Mouse (Mus musculus) lung, embryonic 16.5 days (tissue): ENCODE measurements around the gene Tmem30b. TPM values are rescaled to one million over a fixed set of nuclear protein-coding genes. Genes with fewer than 3 reads are reported as not detected.

ENCODE experiments used
- ATAC-seq: fragments of 200-750 bp; cut with Nextera tagmentation; 2 replicates; pipeline ENCODE4 v1.8.0; 2017; ENCODE audit warnings: low read depth, mild to moderate bottlenecking, moderate library complexity
- H3K27ac ChIP-seq: fragments of 300-500 bp; sonication (generic); 2 replicates; pipeline ENCODE4 v1.5.1; 2014; ENCODE audit warnings: mild to moderate bottlenecking, control low read depth, low read length
- H3K27me3 ChIP-seq: fragments of 300-500 bp; sonication (generic); 2 replicates; pipeline ENCODE4 v1.6.1; 2014; ENCODE audit warnings: low read depth, low read length, mixed read lengths; ENCODE audit not compliant: control insufficient read depth, insufficient read depth
- H3K36me3 ChIP-seq: fragments of 300-500 bp; sonication (generic); 2 replicates; pipeline ENCODE4 v1.6.1; 2014; ENCODE audit warnings: low read length; ENCODE audit not compliant: control insufficient read depth, insufficient read depth
- H3K4me1 ChIP-seq: fragments of 300-500 bp; sonication (generic); replicated peaks from 2 replicates; pipeline ENCODE4 v1.6.1; 2014; ENCODE audit warnings: low read length, mixed read lengths; ENCODE audit not compliant: control insufficient read depth, insufficient read depth
- H3K4me2 ChIP-seq: fragments of 300-500 bp; sonication (generic); 2 replicates; pipeline ENCODE4 v1.6.1; 2014; ENCODE audit warnings: low read depth, low read length, control low read depth
- H3K4me3 ChIP-seq: fragments of 300-500 bp; sonication (generic); 2 replicates; pipeline ENCODE4 v1.5.1; 2014; ENCODE audit warnings: mild to moderate bottlenecking, low read length, control low read depth
- H3K9ac ChIP-seq: fragments of 300-500 bp; sonication (generic); 2 replicates; pipeline ENCODE4 v1.6.1; 2014; ENCODE audit warnings: low read length, control low read depth
- H3K9me3 ChIP-seq: fragments of 300-500 bp; sonication (generic); 2 replicates; pipeline ENCODE4 v1.6.1; 2016; ENCODE audit warnings: low read length; ENCODE audit not compliant: control insufficient read depth
- WGBS: fragments of 180-500 bp; shearing (Covaris S2); extraction: QIAGEN DNeasy Blood & Tissue Kit; methylation state at CpG from one replicate; pipeline ENCODE4 v1.1.7; 2014; 5-methylcytosine and 5-hydroxymethylcytosine counted together
- polyA plus RNA-seq: library from polyadenylated mRNA; unstranded; fragments of >200 nt; fragmentation: Nextera tagmentation; extraction: Ambion mirVana; gene quantifications from 2 replicates; pipeline ENCODE4 v1.2.1, GENCODE M21; 2015

Gene Tmem30b
- polyA plus RNA-seq, 1 experiment from 2014 or later = 10.1 TPM

GRCm38 (mm10) chr12:73585241-73585801 lies 39.1 kb upstream of the Tmem30b start:
- H3K27me3 ChIP-seq = peaks cover 9% of the 10 kb centered on the region
- peak; percentile 21; the same call in 1 of the 2 replicates for ATAC-seq
- peak overlapping the region; percentile 94 for H3K4me2 ChIP-seq
- H3K9ac ChIP-seq = peak overlapping the region; percentile 95
- H3K4me3 ChIP-seq = peak overlapping the region; percentile 86
- peak overlapping the region; percentile 92 for H3K27ac ChIP-seq
- H3K4me1 ChIP-seq = peaks cover 7% of the 10 kb centered on the region; the same call in 1 of the 2 replicates
- no peaks in the 10 kb centered on the region for H3K9me3 ChIP-seq
- H3K36me3 ChIP-seq = no peaks in the 10 kb centered on the region
- under 1% methylated on average over 33 of the region's 33 CpGs for WGBS

DNA sequence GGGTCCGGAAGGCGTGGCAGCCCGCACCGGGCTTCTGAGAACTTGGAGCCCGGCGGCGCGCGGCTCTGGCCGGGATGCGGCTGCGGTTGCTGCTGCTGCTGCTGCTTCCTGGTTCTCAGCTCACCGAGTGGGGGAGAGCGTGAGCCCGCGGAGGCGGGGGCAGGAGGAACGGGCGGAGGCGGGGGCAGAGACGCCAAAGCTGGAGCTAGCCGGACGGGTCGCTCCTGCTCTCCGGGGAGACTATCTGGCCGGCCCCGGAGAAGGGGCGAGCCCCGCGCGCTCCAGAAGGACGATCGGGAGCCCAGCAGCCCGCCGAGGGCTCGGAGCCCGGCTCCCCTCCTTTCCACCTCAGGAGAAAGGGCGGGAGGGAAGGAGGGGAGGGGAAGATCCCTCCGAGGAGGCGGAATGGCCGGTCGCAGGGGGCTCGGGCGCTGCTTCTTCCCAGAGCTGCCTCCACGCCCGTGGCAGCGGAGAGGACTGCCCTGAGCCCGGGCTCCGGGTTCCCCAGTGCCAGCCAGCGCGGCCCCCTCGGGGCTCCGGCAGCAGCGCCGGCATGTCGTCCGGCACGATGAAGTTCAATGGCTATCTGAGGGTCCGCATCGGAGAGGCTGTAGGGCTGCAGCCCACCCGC lies 38.5 kb upstream of the Tmem30b start, which contains the start of gene Prkch:
Gene Prkch (plus strand): TSS at position 187 of the 631 bp plus-strand sequence.
- WGBS = under 1% methylated on average over 53 of the region's 61 CpGs
- ATAC-seq = peak; percentile 94
- peak within 1 kb of the TSS; percentile 94 for H3K4me2 ChIP-seq
- H3K36me3 ChIP-seq = no peaks in the 10 kb centered on the region
- H3K27me3 ChIP-seq = peaks cover 9% of the 10 kb centered on the region
- H3K4me1 ChIP-seq = peaks cover 7% of the 10 kb centered on the region; the same call in 1 of the 2 replicates
- peak within 1 kb of the TSS; percentile 92 for H3K27ac ChIP-seq
- peak within 1 kb of the TSS; percentile 86 for H3K4me3 ChIP-seq
- H3K9ac ChIP-seq = peak within 1 kb of the TSS; percentile 95
- H3K9me3 ChIP-seq = no peaks in the 10 kb centered on the region

DNA sequence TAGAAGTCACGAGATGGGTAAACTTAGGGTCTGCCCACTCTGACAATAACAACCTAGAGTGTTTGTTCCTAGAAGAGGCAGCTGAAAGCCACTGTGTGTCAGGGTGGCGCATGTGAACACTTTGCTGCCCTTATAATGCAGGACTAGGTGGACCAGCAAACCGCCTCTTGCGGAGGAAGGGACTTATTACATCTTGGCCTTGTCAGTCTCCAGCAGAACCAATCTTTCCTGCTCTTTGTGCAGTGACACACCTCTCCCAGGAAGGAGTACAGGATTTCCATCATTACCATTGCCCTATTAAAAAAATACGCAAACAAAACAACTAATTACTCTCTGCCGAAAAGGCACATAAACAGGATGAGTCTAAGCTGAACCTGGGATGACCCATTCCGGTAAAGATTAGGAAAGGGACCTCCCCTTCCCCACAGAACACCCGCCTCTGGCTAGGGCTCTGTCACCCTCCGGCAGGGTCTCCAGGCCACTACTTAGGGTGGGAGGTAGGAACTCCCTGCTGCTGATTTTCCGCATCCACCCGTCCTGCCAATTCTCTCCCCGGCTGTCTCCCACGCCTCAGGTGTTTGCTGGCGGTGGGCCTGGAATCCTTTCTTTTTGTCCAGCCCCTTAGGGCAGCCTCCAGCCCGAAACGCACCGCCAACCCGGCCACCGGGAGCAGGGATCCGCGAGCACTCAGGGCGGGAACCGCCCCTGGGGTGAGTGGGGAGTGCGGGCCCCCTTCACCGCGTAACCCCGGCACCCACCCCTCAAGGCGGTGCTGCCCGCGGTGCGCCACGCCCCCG lies 37.8 kb upstream of the Tmem30b start:
- Histone ChIP-seq H3K9me3 (no peaks in the 10 kb centered on the region), H3K4me1 (peaks cover 7% of the 10 kb centered on the region; the same call in 1 of the 2 replicates), H3K4me2 (peak overlapping the region; percentile 94), H3K9ac (peak overlapping the region; percentile 95), H3K36me3 (no peaks in the 10 kb centered on the region), H3K27me3 (peaks cover 9% of the 10 kb centered on the region), H3K4me3 (peak overlapping the region; percentile 86), H3K27ac (peak overlapping the region; percentile 92)
- 9% methylated on average over 23 of the region's 33 CpGs for WGBS
- peak; percentile 45 for ATAC-seq

GRCm38 (mm10) chr12:73583318-73583717 lies 37.1 kb upstream of the Tmem30b start:
- Histone ChIP-seq H3K27ac (peak overlapping the region; percentile 92), H3K36me3 (no peaks in the 10 kb centered on the region), H3K9me3 (no peaks in the 10 kb centered on the region), H3K9ac (no peak overlapping the region), H3K4me2 (no peak overlapping the region; the same call in 1 of the 2 replicates), H3K4me1 (peaks cover 7% of the 10 kb centered on the region; the same call in 1 of the 2 replicates), H3K27me3 (peaks cover 9% of the 10 kb centered on the region), H3K4me3 (no peak overlapping the region)
- peak; percentile 26 for ATAC-seq
- 58% methylated on average over 9 of the region's 9 CpGs for WGBS

GRCm38 (mm10) chr12:73580811-73581210 lies 34.6 kb upstream of the Tmem30b start:
- no peaks in the 10 kb centered on the region for H3K36me3 ChIP-seq
- no peak overlapping the region for H3K27ac ChIP-seq
- no peak for ATAC-seq
- no peak overlapping the region for H3K4me3 ChIP-seq
- H3K4me1 ChIP-seq = peaks cover 3% of the 10 kb centered on the region; the same call in 1 of the 2 replicates
- H3K9me3 ChIP-seq = no peaks in the 10 kb centered on the region
- H3K4me2 ChIP-seq = no peak overlapping the region
- no peaks in the 10 kb centered on the region for H3K27me3 ChIP-seq
- no peak overlapping the region for H3K9ac ChIP-seq
- 81% methylated on average over 7 of the region's 7 CpGs for WGBS

DNA sequence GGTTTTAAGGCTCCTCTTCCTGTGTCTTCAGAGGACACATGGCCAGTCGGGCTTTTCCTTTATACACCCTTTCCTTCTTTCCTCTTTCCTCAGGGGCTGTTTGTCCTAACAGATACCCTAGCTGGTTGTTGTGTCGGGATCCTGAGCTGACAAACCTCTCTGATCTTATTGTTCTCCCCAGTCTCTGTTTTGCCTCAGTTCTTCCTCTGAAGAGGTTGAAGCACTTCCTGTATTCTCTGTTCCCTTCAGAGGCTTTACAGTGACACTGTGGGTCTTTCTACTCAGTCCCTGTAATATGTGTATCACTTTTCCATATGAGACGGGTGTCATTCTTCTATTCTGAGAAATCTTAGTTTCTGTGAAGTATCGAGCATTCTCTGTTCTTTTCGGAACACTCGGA lies 31.9 kb upstream of the Tmem30b start:
- ATAC-seq = no peak
- Histone ChIP-seq H3K9me3 (no peaks in the 10 kb centered on the region), H3K9ac (no peak overlapping the region), H3K4me1 (no peaks in the 10 kb centered on the region), H3K27me3 (no peaks in the 10 kb centered on the region), H3K36me3 (no peaks in the 10 kb centered on the region), H3K4me2 (no peak overlapping the region), H3K4me3 (no peak overlapping the region), H3K27ac (no peak overlapping the region)
- 59% methylated on average over 6 of the region's 6 CpGs for WGBS

GRCm38 (mm10) chr12:73574632-73575031 lies 28.4 kb upstream of the Tmem30b start:
- 45% methylated on average over 15 of the region's 15 CpGs for WGBS
- no peak overlapping the region for H3K4me2 ChIP-seq
- H3K4me3 ChIP-seq = no peak overlapping the region
- H3K36me3 ChIP-seq = no peaks in the 10 kb centered on the region
- H3K9ac ChIP-seq = no peak overlapping the region
- no peaks in the 10 kb centered on the region for H3K4me1 ChIP-seq
- H3K27me3 ChIP-seq = no peaks in the 10 kb centered on the region
- peak; percentile 64; the same call in 1 of the 2 replicates for ATAC-seq
- H3K27ac ChIP-seq = peak overlapping the region; percentile 58
- H3K9me3 ChIP-seq = no peaks in the 10 kb centered on the region

DNA sequence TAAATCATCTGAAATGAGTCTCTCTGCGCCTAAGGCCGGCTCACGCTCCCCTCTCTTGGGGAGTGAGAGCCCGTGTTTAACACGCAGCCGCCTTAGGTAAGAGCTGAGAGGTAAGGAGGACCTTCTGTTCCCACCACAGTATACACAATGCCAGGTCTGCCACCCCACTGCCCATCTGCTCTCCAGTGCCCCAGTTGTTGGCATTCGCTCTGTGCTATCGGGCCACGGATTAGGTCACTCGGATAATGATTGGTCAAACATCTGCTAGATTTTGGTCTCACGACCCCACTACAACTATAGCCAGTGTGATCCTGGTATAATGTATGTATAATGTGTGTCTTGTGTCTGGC lies 19.4 kb upstream of the Tmem30b start:
- Histone ChIP-seq H3K4me1 (0 out of 2 replicates have a peak, but pooled peaks cover 2% of the 10 kb centered on the region), H3K9ac (no peak overlapping the region; the same call in 1 of the 2 replicates), H3K4me2 (peak overlapping the region; percentile 67), H3K36me3 (no peaks in the 10 kb centered on the region), H3K9me3 (no peaks in the 10 kb centered on the region), H3K27me3 (no peaks in the 10 kb centered on the region), H3K4me3 (peak overlapping the region; percentile 42), H3K27ac (no peak overlapping the region)
- 52% methylated on average over 11 of the region's 11 CpGs for WGBS
- ATAC-seq = no peak
